Mouse (Mus musculus) adrenal gland (tissue): ENCODE results near the gene Tef.

Source experiments
- intact Hi-C: fragments of 180-260 bp; cut with DNase I; formaldehyde crosslinking; loops from one replicate; pipeline ENCODE4 v1.15.1; 2025

Tef gene

DNA sequence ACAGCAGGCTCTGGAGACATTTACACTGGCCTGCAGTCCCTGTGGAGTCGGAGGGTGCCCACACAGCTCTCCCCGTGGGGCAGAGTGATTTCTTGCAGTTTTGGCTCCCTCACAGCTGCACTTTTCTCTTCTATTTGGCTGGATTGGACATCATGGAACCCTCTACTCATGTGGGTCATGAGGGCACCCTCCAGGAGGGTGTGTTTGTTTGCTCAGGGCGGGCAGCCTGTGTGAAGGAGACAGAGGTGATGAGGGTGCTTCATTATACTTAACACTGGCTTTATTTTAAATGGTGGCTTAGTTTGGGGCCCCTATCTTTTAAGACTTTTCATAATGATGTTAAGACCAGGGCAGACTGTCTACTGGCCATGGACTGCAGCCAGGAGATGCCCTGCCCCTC is 22.6 kb downstream of the Tef start:
- intact Hi-C loops, result no loop called here

GRCm38 (mm10) chr15:81828426-81829207 is 26.4 kb downstream of the Tef start:
- intact Hi-C loops, result no loop called here

DNA sequence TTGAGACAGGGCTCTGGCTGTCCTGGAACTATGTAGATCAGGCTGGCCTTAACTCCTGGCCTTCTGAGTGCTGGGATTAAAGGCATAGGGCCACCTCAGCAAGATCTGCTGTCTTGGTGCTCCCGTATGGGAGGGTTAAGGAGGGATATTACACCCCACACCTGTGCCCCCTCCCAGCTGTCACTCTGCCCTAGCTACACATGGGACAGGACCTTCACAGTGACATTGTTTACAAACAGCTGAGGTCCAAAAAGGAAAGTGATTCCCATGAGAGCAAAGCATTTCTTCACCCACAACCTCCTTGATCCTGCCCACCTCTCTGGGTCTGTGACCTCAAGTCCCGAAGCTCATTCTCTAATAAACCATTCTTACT is 27.0 kb downstream of the Tef start:
- intact Hi-C loops, result no loop called here

DNA sequence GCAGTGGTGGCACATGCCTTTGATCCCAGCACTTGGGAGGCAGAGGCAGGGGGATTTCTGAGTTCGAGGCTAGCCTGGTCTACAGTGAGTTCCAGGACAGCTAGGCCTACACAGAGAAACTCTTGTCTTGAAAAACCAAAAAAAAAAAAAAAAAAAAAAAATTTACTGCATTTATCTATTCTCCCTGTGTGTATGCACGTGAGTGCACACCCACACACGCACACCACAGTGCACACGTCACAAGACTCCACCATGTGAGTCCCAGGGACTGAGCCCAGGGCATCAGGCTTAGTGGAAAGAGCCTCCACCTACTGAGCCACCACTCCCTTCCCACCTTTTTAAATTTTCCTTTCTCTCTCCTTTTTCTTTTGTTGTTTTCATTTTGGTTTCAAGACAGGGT is 28.3 kb downstream of the Tef start:
- intact Hi-C loops, result loop anchor here (5.0 kb wide), 1 partner anchor 77 kb away; no protein-coding TSS in a partner anchor

DNA sequence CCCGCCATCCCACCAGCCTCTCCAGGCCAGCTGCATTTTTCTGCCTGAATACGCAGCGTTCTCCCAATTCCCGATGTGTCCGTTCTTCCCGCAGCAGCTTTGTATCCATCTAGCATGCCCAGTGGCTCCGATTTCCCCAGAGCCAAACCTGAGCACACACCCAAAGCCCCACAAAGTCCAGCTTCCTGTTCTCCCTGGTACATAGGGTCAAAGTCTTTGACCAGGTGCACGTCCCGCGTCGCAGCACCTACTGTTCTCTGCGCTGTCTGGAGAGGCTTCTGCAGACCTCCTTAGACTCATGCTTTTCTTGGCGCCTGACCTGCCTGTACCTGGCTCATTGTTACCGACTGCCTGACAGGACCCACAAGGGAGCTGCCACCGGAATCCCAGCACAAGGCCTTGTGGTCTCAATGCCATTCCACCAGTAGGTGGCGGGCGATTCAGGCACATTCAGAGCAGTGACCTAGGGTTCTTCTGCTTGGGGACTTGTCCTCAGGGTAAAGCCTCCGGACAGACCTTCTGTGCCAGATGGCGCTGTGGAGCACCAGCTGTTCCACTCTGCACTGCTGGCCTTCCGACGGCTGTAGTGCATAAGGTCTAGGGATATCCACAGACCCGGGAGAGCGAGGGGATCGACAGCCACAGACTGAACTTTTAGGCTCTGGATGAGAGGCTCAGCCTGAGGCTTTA is 29.1 kb downstream of the Tef start:
- intact Hi-C loops, result loop anchor here (5.0 kb wide), 1 partner anchor 76 kb away; no protein-coding TSS in a partner anchor

DNA sequence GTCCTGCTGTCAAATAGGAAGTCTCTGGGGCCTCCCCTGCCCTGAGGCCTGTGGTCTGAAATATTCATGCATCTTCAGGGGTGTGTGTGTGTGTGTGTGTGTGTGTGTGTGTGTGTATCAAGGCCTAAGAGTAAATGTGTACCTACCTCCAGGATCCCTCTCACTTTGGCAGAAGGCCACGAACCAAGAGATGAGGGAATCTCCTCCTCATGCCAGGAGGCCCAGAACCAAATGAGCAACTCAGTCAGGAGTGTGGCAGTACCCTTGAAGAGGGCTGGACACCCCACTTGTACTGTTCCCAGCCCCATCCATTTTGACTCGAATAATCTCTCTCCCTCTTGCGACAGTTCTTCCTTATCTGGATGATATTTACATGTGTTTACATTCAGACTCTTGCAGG is 30.0 kb downstream of the Tef start:
- intact Hi-C loops, result loop anchor here (5.0 kb wide), 1 partner anchor 75 kb away; no protein-coding TSS in a partner anchor

GRCm38 (mm10) chr15:81833481-81833880 is 31.3 kb downstream of the Tef start:
- intact Hi-C loops, result loop anchor here (5.0 kb wide), 1 partner anchor 74 kb away; no protein-coding TSS in a partner anchor

GRCm38 (mm10) chr15:81834171-81834841 is 32.1 kb downstream of the Tef start:
- intact Hi-C loops, result loop anchor here (5.0 kb wide), 1 partner anchor 73 kb away; no protein-coding TSS in a partner anchor

- intact Hi-C loops, result no loop called here
Observed at GRCm38 (mm10) chr15:81835007-81835880, 33.0 kb downstream of the Tef start.

GRCm38 (mm10) chr15:81836124-81836821 is 34.1 kb downstream of the Tef start:
- intact Hi-C loops, result no loop called here

- intact Hi-C loops, result no loop called here
Observed at GRCm38 (mm10) chr15:81836966-81837920, 35.0 kb downstream of the Tef start.

DNA sequence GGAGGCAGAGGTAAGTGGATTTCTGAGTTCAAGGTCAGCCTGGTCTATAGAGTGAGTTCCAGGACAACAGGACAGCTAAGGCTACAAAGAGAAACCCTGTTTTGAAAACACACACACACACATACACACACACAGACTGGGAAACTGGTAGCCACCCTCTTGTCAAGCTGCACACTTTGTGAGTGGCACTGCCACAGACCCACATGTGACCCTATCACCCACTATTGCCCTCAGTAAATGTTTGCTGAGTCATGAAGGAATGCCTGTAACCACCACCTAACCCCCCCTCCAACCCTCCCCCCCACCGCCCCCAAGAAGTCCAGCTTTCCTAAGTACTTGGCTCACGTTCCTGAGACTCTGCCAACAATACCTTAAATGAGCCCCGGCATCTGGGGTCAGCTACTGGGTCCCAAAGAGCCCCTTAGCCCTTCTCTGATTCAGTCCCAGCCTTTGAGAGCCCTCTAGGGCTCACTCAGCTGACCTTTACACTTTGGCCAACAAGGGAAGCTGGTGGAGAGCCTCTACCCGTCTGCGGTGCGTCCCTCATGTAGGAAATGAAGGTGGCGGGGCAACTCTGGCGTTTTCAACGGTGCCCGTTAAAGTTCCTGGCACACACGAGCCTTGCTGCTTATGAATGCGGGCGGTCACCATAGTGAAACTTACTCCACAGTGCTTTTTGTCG is 36.5 kb downstream of the Tef start:
- intact Hi-C loops, result no loop called here

- intact Hi-C loops, result no loop called here
Observed at GRCm38 (mm10) chr15:81839634-81840033, 37.4 kb downstream of the Tef start.

DNA sequence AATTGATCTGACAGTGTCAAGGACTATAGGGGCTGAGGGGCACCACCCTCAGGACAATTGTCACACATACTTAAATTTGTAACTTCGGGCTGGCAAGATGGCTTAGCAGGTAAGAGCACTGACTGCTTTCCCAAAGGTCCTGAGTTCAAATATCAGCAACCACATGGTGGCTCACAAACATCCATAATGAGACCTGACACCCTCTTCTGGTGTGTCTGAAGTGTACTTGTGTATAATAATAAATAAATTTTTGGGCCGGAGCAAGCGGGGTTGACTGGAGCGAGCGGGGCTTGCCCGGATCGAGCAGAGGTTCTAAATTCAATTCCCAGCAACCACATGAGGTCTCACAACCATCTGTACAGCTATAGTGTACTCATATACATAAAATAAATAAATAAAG is 38.1 kb downstream of the Tef start:
- intact Hi-C loops, result no loop called here

DNA sequence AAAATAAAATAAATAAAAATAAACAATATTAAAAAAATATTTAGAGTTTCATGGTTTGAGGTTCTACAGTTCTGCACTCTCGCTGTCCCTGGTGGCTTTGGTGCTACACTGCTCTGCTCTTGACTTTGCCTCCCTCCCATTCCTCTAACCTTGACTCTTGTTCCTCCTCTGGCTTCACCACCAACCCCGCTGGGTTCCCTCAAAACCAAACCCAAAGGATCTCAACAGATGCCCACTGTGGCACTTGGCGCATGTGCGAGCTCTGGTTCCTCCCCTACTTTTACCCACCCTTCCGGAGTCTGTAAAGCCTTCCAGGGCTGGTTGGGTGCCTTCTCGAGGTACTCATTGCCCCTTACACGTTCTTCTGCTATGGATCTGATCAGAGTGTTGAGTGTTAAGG is 40.1 kb downstream of the Tef start:
- intact Hi-C loops, result no loop called here

- intact Hi-C loops, result no loop called here
Observed at GRCm38 (mm10) chr15:81845033-81845625, 42.9 kb downstream of the Tef start.

DNA sequence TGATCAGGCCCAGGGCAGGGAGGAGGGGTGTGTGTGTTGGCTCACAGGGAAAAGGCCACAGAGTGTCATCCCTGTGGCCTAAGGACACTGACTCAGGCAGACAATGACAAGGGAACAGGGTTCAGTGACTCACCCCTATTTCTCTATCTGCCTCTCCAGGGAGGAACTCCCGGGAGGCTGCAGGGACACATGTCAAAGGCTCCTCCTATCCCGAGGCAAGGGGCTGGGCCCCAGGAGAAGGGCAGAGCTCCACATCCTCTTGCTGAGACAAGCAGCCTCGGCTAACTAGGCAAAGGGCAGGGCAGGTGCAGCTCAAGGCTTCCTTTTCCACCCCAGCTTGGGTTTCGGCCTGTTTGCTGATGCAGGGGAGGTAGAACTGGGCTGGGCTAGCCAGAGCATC is 43.5 kb downstream of the Tef start:
- intact Hi-C loops, result no loop called here

DNA sequence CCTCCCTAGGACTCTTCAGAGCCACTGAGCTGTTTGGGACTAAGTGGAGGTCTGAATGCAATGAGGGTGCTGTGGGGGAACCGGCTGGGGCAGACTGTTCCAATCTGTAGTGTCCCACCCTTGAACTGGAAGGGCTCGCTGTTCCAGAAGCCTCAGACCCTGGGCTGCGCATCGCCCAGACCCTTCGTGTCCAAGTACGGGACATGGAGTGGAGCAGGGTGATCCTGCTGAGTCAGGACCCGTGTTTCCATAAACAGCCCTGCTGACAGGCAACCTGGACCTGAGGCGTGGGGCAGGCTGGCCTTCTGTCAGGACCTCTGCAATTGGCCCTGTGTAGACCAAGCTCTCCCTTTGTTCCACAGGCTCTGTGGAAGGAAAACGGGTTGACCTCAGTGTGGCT is 44.5 kb downstream of the Tef start:
- intact Hi-C loops, result no loop called here
